ENCODE assay signal across 7 mouse cellular contexts in genomic region chr10:128408591-128409535, GRCm38 (mm10). TPM values are rescaled to one million over a fixed set of nuclear protein-coding genes. Genes with fewer than 3 reads are reported as not detected.
A peak's percentile ranks its signal among the peaks of the same experiment; 100 is the strongest.
DNase-seq lines count a peak whose midpoint lies in the region; ATAC-seq and TF ChIP-seq lines count a peak whose summit lies in the region.

No protein-coding gene starts in this region.

- peaks cover 8% of the 10 kb centered on the region for H3K36me3 ChIP-seq in heart, postnatal 0 days (replicated peaks; ENCODE audit: control insufficient read depth, insufficient read depth, low read length)

- H3K27ac ChIP-seq in heart, postnatal 0 days (ENCODE audit: low read depth): peak overlapping the region; percentile 65

- peak overlapping the region; percentile 74 for H3K4me3 ChIP-seq in heart, postnatal 0 days (ENCODE audit: low read depth, low read length)

- TF ChIP-seq EP300 in heart, postnatal 0 days (IDR thresholded peaks at IDR 0.05; ENCODE audit: low read depth): no peak

- no peak for TF ChIP-seq CTCF in heart, postnatal 0 days (IDR thresholded peaks at IDR 0.05; ENCODE audit: low read depth)

- intact Hi-C loops in left cerebral cortex, postnatal 10 days (cut with DNase I): no loop called here

- no peak for ATAC-seq in heart, postnatal 0 days (ENCODE audit: insufficient read depth, low read depth)

- peaks cover 13% of the 10 kb centered on the region for H3K4me1 ChIP-seq in heart, postnatal 0 days (ENCODE audit: control insufficient read depth, insufficient read depth)

- H3K4me2 ChIP-seq in heart, postnatal 0 days (ENCODE audit: low read depth, low read length): peak overlapping the region; percentile 95

- H3K27me3 ChIP-seq in heart, postnatal 0 days (ENCODE audit: control insufficient read depth, insufficient read depth, low read length): no peaks in the 10 kb centered on the region

- H3K9me3 ChIP-seq in heart, postnatal 0 days (replicated peaks; ENCODE audit: control insufficient read depth, low read length): no peaks in the 10 kb centered on the region

- DNase-seq in right cerebral cortex, adult 18-20 months: peak; percentile 47
- no peak for DNase-seq in right cerebral cortex, postnatal 14 days
- DNase-seq in c-Kit-positive CD71-positive TER-119-positive erythroid progenitor cells, embryonic 14.5 days (ENCODE audit: low spot score): peak; percentile 29
- peak; percentile 10 for DNase-seq in heart, postnatal 0 days (ENCODE audit: low spot score)
- peak; percentile 44 to 71 for DNase-seq in left cerebral cortex, postnatal 10 days (ENCODE audit: extremely low spot score in 1 of 2, low spot score in 2 of 2)
- DNase-seq in mesoderm, embryonic 11.5 days (ENCODE audit: low read depth, low spot score): peak; percentile 54
- peak; percentile 44 for DNase-seq in telencephalon, adult 2 months (ENCODE audit: low read depth, low spot score)

- 15% methylated on average over 35 of the region's 35 CpGs for WGBS in heart, postnatal 0 days

- peak overlapping the region; percentile 73 for H3K9ac ChIP-seq in heart, postnatal 0 days (replicated peaks; ENCODE audit: low read depth, low read length)

RNA-seq across cellular contexts. Expression of gene Nabp2, which starts 2.4 kb away (rescaled TPM):
- 28.1 and 34.6 TPM in 2 replicates for total RNA-seq in heart, postnatal 0 days (2014; rRNA removed; ENCODE audit: low replicate concordance)
- 55.5 and 56.1 TPM in 2 replicates for polyA plus RNA-seq in heart, postnatal 0 days (2015; fragmentation: Nextera tagmentation; extraction: Ambion mirVana)
- 10 to 100 TPM; 88.5 to 93.8 TPM for total RNA-seq in left cerebral cortex, postnatal 10 days (2021)

RNA-seq across cellular contexts. Expression of gene Rnf41, which starts 2.6 kb away (rescaled TPM):
- 27.1 and 27.3 TPM in 2 replicates for total RNA-seq in heart, postnatal 0 days (2014; rRNA removed; ENCODE audit: low replicate concordance)
- 21.9 and 24.0 TPM in 2 replicates for polyA plus RNA-seq in heart, postnatal 0 days (2015; fragmentation: Nextera tagmentation; extraction: Ambion mirVana)
- total RNA-seq in left cerebral cortex, postnatal 10 days (2021): 10 to 100 TPM; 79.3 to 81.6 TPM

RNA-seq across cellular contexts. Expression of gene Slc39a5, which starts 7.8 kb away (rescaled TPM):
- not detected in 2 replicates for total RNA-seq in heart, postnatal 0 days (2014; rRNA removed; ENCODE audit: low replicate concordance)
- not detected in 2 replicates for polyA plus RNA-seq in heart, postnatal 0 days (2015; fragmentation: Nextera tagmentation; extraction: Ambion mirVana)
- under 1 TPM; 0.56 to 0.69 TPM for total RNA-seq in left cerebral cortex, postnatal 10 days (2021)

RNA-seq across cellular contexts. Expression of gene Ankrd52, which starts 31.9 kb away (rescaled TPM):
- 14.3 and 17.6 TPM in 2 replicates for total RNA-seq in heart, postnatal 0 days (2014; rRNA removed; ENCODE audit: low replicate concordance)
- 4.2 and 4.5 TPM in 2 replicates for polyA plus RNA-seq in heart, postnatal 0 days (2015; fragmentation: Nextera tagmentation; extraction: Ambion mirVana)
- total RNA-seq in left cerebral cortex, postnatal 10 days (2021): 10 to 100 TPM; 74.4 TPM

RNA-seq across cellular contexts. Expression of gene Coq10a, which starts 40.1 kb away (rescaled TPM):
- 35.2 and 36.9 TPM in 2 replicates for total RNA-seq in heart, postnatal 0 days (2014; rRNA removed; ENCODE audit: low replicate concordance)
- polyA plus RNA-seq in heart, postnatal 0 days (2015; fragmentation: Nextera tagmentation; extraction: Ambion mirVana): 52.9 and 61.2 TPM in 2 replicates
- total RNA-seq in left cerebral cortex, postnatal 10 days (2021): 10 to 100 TPM; 69.8 to 74.6 TPM
